Mouse (Mus musculus) ES-E14 (cell line): Measurements from ENCODE around the gene Dtnbp1. TPM values are rescaled to one million over a fixed set of nuclear protein-coding genes. Genes with fewer than 3 reads are reported as not detected.

Source experiments
- DNase-seq: peaks from one replicate; pipeline ENCODE4 v3.0.0-alpha.2; 2013; ENCODE audit warnings: low read depth, low spot score
- H3K27ac ChIP-seq: 2 replicates; pipeline ENCODE4 v1.5.1; 2012; ENCODE audit warnings: low read depth, mild to moderate bottlenecking, low read length, moderate library complexity, mixed read lengths; ENCODE audit not compliant: poor library complexity, insufficient read depth, severe bottlenecking
- H3K36me3 ChIP-seq: 2 replicates; pipeline ENCODE4 v1.6.1; 2012; ENCODE audit warnings: mild to moderate bottlenecking, low read length, moderate library complexity, mixed read lengths; ENCODE audit not compliant: control insufficient read depth, poor library complexity, insufficient read depth, severe bottlenecking
- H3K4me1 ChIP-seq, 2 experiments: fragments of 150-350 bp in 1 of 2; sonication (generic) in 1 of 2; 2 replicates each; pipeline ENCODE4 v1.6.1; 2012; ENCODE audit warnings: low read length in 2 of 2, mild to moderate bottlenecking in 1 of 2, mixed read lengths in 1 of 2; ENCODE audit not compliant: control insufficient read depth in 2 of 2, insufficient read depth in 2 of 2, poor library complexity in 1 of 2
- H3K4me3 ChIP-seq, 2 experiments: fragments of 150-350 bp in 1 of 2; sonication (generic) in 1 of 2; 2 replicates each; pipeline ENCODE4 v1.5.1; 2012; ENCODE audit warnings: low read length in 2 of 2, low read depth in 1 of 2, mild to moderate bottlenecking in 1 of 2, mixed read lengths in 1 of 2; ENCODE audit not compliant: insufficient read depth in 1 of 2, poor library complexity in 1 of 2, severe bottlenecking in 1 of 2
- H3K9ac ChIP-seq: 2 replicates; pipeline ENCODE4 v1.6.1; 2012; ENCODE audit warnings: low read depth, mild to moderate bottlenecking, low read length, mixed read lengths; ENCODE audit not compliant: poor library complexity, insufficient read depth, severe bottlenecking
- H3K9me3 ChIP-seq: fragments of 150-350 bp; sonication (generic); 2 replicates; pipeline ENCODE4 v1.6.1; 2012; ENCODE audit warnings: low read depth, mild to moderate bottlenecking, low read length; ENCODE audit not compliant: control insufficient read depth, insufficient read depth
- CHD2 ChIP-seq: IDR thresholded peaks from 2 replicates; pipeline ENCODE4 v1.6.1; 2014; ENCODE audit warnings: mild to moderate bottlenecking, low read depth, low read length, inconsistent platforms
- HCFC1 ChIP-seq: IDR thresholded peaks from 2 replicates; pipeline ENCODE4 v1.6.1; 2012; ENCODE audit warnings: low read length, inconsistent platforms, borderline replicate concordance; ENCODE audit not compliant: insufficient read depth
- MAFK ChIP-seq: IDR thresholded peaks from 2 replicates; pipeline ENCODE4 v1.6.1; 2014; ENCODE audit warnings: mild to moderate bottlenecking, low read depth, low read length, inconsistent platforms; ENCODE audit not compliant: insufficient read depth
- ZC3H11A ChIP-seq: IDR thresholded peaks from 2 replicates; pipeline ENCODE4 v1.6.1; 2012; ENCODE audit warnings: low read depth, mild to moderate bottlenecking, inconsistent platforms, low read length, borderline replicate concordance
- ZNF384 ChIP-seq: IDR thresholded peaks from 2 replicates; pipeline ENCODE4 v1.6.1; 2012; ENCODE audit warnings: low read depth, low read length, inconsistent platforms
- in situ Hi-C, 2 experiments: fragments of 600-800 bp; cut with MboI; formaldehyde crosslinking; loops; one replicate each; pipeline ENCODE4 v1.15.1; 2025; ENCODE audit warnings: low sequenced_read_pairs in 2 of 2, inconsistent platforms in 1 of 2; ENCODE audit not compliant: unreplicated experiment in 2 of 2
- total RNA-seq: library from RNA; depleted of rRNA; stranded (reverse); fragments of 300-350 nt; gene quantifications from 2 replicates; pipeline ENCODE4 v1.2.3, GENCODE M21; 2012; rRNA removed

Gene Dtnbp1
- total RNA-seq, 1 experiment: 15.8 TPM

GRCm38 (mm10) chr13:44876799-44877198 lies 125.1 kb downstream of the Dtnbp1 start:
- Histone ChIP-seq H3K9me3 (no peaks in the 10 kb centered on the region), H3K4me1 (no peaks in the 10 kb centered on the region; a peak in 1 of 4 replicates), H3K36me3 (peaks cover 14% of the 10 kb centered on the region), H3K9ac (no peak overlapping the region), H3K27ac (no peak overlapping the region), H3K4me3 (no peak overlapping the region)
- in situ Hi-C loops: no loop called here
- DNase-seq: no peak
- TF ChIP-seq MAFK: no peak
- TF ChIP-seq CHD2: no peak
- no peak for TF ChIP-seq HCFC1
- TF ChIP-seq ZC3H11A: no peak
- TF ChIP-seq ZNF384: no peak

Other genes starting within 250 kb of the Dtnbp1 start
- gene Gm9817, start 76.5 kb upstream of the Dtnbp1 start, total RNA-seq: 8.5 and 12.3 TPM in 2 replicates